In the genomic region with DNA sequence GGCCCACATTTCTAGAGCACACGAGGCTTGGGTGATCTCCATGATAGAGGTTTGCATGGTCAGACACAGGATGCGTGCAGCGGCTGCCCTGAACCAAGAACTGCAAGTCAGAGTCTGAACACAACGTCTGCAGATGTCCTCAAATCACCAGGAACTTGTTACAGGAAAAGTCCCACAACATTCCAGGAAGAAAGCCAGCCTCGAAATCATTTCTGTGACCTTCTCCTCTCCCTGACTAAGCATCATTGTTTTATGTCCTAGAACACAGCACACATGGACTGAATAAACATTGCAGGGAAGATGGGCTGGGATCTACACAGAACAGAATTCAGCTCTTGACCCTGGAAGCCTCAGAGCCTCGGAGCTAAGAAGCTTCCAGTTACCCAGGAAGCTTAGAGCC, we compare ENCODE assay signal across 14 mouse cellular contexts.
A peak's percentile ranks its signal among the peaks of the same experiment; 100 is the strongest.
DNase-seq lines count a peak whose midpoint lies in the region; ATAC-seq lines count a peak whose summit lies in the region.
"Had no signal": no experiment of that assay in that cellular context is flagged by ENCODE, and none has a peak within 500 bp of the region (broad histone marks: within the 10 kb centered on the region; RNA-seq: fewer than 3 reads in every experiment).

No protein-coding gene starts in this region.

- 47% methylated on average over 6 of the region's 6 CpGs for WGBS in kidney, embryonic 15.5 days
- 87% methylated on average over 6 of the region's 6 CpGs for WGBS in forebrain, embryonic 11.5 days

- no peak for ATAC-seq in kidney, embryonic 15.5 days (replicated peaks; ENCODE audit: low FRiP score)
- ATAC-seq in forebrain, embryonic 11.5 days (replicated peaks; ENCODE audit: low FRiP score): no peak
- ATAC-seq: forebrain, embryonic 14.5 days had no signal

- no peak overlapping the region for H3K4me3 ChIP-seq in kidney, embryonic 15.5 days (replicated peaks)
- H3K4me3 ChIP-seq in forebrain, embryonic 11.5 days (ENCODE audit: low read depth, low read length): no peak overlapping the region
- H3K4me3 ChIP-seq: limb, embryonic 12.5 days; neural tube, embryonic 15.5 days had no signal

- no peaks in the 10 kb centered on the region for H3K9me3 ChIP-seq in kidney, embryonic 15.5 days (replicated peaks)
- no peaks in the 10 kb centered on the region for H3K9me3 ChIP-seq in forebrain, embryonic 11.5 days (ENCODE audit: control insufficient read depth, low read length)
- H3K9me3 ChIP-seq: limb, embryonic 12.5 days; neural tube, embryonic 15.5 days had no signal

- peak; percentile 56 for DNase-seq in kidney, adult 11 months
- peak; percentile 71 for DNase-seq in NIH3T3 (ENCODE audit: low read depth)
- peak; percentile 67 for DNase-seq in gastrocnemius, postnatal 25 days
- DNase-seq in kidney, postnatal 25 days: peak; percentile 45 to 60
- DNase-seq in forebrain, embryonic 11.5 days (ENCODE audit: low spot score): no peak
- DNase-seq in ovary, postnatal 36 days (ENCODE audit: low spot score): no peak
- DNase-seq: cerebellum, adult 2 months; layer of hippocampus, adult 9-11 months; right cerebral cortex, postnatal 14 days had no signal

- no peak overlapping the region for H3K4me2 ChIP-seq in kidney, embryonic 15.5 days
- H3K4me2 ChIP-seq in forebrain, embryonic 11.5 days (ENCODE audit: low read depth, low read length, severe bottlenecking): no peak overlapping the region
- H3K4me2 ChIP-seq: limb, embryonic 12.5 days; neural tube, embryonic 15.5 days had no signal

- peaks cover 3% of the 10 kb centered on the region; the same call in 1 of the 2 replicates for H3K36me3 ChIP-seq in kidney, embryonic 15.5 days
- no peaks in the 10 kb centered on the region for H3K36me3 ChIP-seq in forebrain, embryonic 11.5 days (ENCODE audit: control insufficient read depth, insufficient read depth, low read length)
- H3K36me3 ChIP-seq: limb, embryonic 12.5 days; neural tube, embryonic 15.5 days had no signal

- no peaks in the 10 kb centered on the region for H3K27me3 ChIP-seq in kidney, embryonic 15.5 days
- H3K27me3 ChIP-seq in forebrain, embryonic 11.5 days (ENCODE audit: control insufficient read depth, insufficient read depth, low read length): no peaks in the 10 kb centered on the region
- H3K27me3 ChIP-seq: limb, embryonic 12.5 days; neural tube, embryonic 15.5 days had no signal

- no peak overlapping the region for H3K27ac ChIP-seq in kidney, embryonic 15.5 days
- no peak overlapping the region for H3K27ac ChIP-seq in forebrain, embryonic 11.5 days (ENCODE audit: low read depth, low read length)
- H3K27ac ChIP-seq: limb, embryonic 12.5 days; macrophage; neural tube, embryonic 15.5 days had no signal

- peaks cover 26% of the 10 kb centered on the region for H3K4me1 ChIP-seq in kidney, embryonic 15.5 days
- no peaks in the 10 kb centered on the region for H3K4me1 ChIP-seq in forebrain, embryonic 11.5 days (replicated peaks; ENCODE audit: control insufficient read depth, insufficient read depth, low read length)

- no peak overlapping the region for H3K9ac ChIP-seq in kidney, embryonic 15.5 days
- H3K9ac ChIP-seq in forebrain, embryonic 11.5 days (ENCODE audit: low read length): no peak overlapping the region
- H3K9ac ChIP-seq: limb, embryonic 12.5 days; neural tube, embryonic 15.5 days had no signal

Comparison
In these comparisons a context has a peak if more than half of its experiments do, and no peak if none do; other contexts are left out.
1. DNase-seq: peak in kidney, adult 11 months (single experiment), NIH3T3 (single experiment), gastrocnemius, postnatal 25 days (single experiment) and kidney, postnatal 25 days (2 of 2); none in forebrain, embryonic 11.5 days (single experiment) and ovary, postnatal 36 days (single experiment).